Mouse (Mus musculus) heart, postnatal 36 days (tissue): ENCODE measurements around the gene Gm11034. TPM values are rescaled to one million over a fixed set of nuclear protein-coding genes. Genes with fewer than 3 reads are reported as not detected.

Source experiments
- DNase-seq, 2 experiments: peaks; one replicate each; pipeline ENCODE4 v3.0.0; 2021 to 2022
- intact Hi-C: fragments of 180-260 bp; cut with DNase I; formaldehyde crosslinking; loops from one replicate; pipeline ENCODE4 v1.15.1; 2025
- total RNA-seq, 2 experiments: library from RNA; stranded (reverse); gene quantifications; 2 replicates each; pipeline ENCODE4 v1.2.3; 2021

The Gm11034 gene
- total RNA-seq, 2 experiments from 2014 or later = not detected

DNA sequence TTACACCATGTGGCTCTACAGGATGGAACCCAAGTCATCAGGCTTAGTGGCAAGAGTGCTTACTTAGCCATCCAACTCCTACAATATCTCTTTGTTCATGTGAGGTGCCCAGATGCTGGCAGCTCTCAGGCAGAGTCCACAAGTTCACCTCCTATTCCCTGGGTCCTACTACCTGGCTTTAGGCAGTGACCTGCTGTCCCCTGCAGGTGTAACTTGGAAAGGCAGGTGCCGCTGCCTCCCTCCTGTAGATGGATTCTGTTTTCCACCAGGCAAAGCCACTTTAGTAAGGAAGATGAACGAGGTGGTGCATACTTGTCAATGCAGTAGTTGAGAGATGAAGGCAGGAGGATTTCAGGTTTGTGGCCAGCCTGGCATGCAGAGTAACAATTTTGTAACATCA, 1.6 kb upstream of the Gm11034 start:
- intact Hi-C loops = no loop called here
- DNase-seq = no peak

DNA sequence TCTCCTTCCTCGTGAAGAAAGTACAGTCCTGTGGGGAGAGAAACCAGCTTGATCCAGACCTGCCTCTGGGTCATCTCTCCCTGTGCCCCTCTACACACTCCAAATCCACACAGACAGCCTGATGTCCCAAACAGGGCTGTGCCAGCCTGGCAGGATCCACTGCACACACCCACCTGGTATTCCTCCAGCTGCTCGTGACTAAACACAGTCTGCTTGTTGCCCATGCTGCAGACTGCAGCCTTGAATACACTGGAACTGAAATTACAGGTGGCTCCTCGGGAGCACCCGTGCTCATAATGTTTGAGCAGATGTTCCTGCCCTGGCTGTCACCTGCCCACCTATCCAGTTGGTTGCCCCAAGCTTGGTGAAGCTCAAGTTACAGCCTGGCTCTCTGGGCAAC, 685 bp downstream of the Gm11034 start, which contains the start of gene Cib3:
Gene Cib3, minus strand, starts transcription at position 87 of the 400 bp plus-strand sequence.
- intact Hi-C loops = no loop called here

DNA sequence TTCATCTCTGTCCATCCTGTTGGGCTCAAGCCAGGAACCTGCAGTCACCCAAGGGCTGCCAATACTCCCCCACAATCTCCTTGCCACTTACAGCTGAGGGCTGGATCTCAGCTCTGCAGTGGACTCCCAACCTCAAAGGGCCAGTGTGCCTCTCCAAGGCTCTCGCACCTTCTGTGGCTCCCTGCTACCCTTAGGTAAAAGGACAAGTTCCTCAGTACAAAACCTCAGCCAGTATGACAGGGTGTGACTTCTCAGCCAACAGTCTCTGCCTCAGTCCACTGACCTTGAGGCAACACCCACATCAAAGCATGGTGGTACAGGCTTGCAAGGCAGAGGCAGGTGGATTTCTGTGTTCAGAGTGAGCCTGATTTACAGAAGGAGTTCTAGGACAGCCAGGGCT, 1.6 kb downstream of the Gm11034 start:
- no peak for DNase-seq
- intact Hi-C loops = no loop called here

More for the DNA sequence above, 685 bp downstream of the Gm11034 start, which contains the start of gene Cib3:
- DNase-seq = no peak

DNA sequence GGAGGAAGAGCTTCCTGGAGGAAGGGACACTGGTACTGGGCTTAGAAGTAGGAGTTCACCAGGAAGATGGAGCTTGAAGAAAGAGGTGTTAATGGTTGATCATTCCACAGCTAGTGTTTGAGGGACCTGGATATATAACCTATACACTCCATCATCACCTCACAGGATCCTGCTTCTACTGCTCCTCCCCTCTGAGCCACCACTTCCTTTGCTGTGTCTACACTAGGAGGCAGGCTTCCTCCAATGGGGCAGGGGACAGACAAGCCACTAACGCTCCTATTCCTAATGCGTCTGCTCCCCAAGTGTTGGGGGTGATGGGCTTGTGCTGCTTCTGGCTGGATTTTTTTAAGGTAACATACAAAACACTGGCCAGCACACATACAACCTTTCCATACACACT, 2.7 kb downstream of the Gm11034 start:
- intact Hi-C loops = no loop called here
- no peak for DNase-seq

DNA sequence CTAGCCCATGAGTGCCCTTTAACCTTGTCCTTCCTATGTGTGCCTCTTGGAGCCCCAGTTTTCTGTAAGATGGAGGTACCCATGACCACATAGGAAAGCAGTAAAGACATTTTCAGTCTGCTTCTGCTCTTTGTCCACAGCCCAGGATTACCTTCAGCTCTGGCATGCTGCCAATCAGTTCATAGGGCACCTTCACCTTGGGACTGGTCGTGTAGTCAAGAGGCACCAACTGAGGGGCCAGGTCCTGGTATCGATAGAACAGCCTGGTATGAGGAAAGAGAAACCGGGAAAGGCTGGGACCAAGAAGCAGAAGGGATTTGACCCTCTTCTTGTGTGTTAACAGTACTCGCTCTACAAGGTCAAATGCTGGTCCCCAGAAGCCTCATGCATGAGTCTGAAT, 3.2 kb downstream of the Gm11034 start:
- intact Hi-C loops = no loop called here
- DNase-seq = no peak

DNA sequence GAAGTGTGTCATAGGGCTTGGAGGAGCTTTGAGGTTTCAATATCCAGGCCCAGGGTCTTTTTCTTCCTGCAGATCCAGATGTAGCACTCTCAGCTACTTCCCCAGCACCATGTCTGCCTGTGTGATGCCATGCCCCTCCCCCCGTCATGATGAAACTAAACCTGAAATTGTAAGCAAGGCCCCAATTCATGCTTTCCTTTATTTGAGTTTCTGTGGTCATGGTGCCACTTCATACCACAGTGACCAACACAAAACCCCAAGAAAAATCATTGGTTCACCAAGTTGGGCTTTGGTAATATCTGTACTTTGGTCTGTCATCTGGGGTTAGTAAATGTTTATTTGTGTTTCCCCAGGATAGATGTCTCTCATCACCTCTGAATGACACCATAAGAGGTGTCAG, 4.9 kb downstream of the Gm11034 start:
- intact Hi-C loops = no loop called here
- DNase-seq = no peak

DNA sequence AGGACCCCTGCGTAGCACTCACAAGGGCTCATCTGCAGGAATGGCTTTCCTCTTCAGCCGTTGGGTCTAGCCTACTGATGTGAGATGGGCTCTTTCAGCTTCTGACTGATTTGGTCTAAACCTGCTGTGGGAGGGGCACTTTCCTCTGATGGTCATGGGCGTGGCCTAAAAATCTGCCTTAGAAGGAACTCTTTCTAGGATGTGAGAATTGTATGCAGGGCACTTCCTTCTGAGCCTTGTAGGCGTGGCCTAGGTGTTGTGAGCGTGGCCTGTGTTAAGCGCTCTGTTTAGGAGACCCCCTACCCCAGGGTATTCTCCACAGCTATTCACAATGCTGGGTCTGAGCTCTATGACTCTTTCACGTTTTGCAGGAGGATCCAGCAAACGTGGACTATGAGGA, 15.4 kb downstream of the Gm11034 start:
- DNase-seq = no peak
- intact Hi-C loops = no loop called here

DNA sequence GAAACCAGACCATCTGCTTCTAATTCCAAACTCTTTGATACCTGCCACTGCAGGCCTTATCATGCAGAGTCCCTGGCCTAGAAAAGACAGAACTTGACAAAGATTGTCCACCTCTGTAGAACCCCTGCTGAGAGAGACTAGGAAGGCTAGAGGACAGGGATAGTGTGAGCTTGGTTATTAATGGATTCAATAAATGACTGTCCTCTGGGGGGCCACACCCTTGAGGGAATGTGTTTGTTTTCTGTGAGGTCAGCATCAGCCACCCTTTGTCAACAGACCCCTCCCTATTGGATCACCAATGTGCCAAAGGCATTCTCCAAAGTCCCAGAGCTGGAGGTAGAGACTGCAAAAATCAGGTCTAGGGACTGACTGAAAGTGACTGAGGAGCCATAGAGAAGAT, 21.4 kb downstream of the Gm11034 start:
- no peak for DNase-seq
- intact Hi-C loops = no loop called here

DNA sequence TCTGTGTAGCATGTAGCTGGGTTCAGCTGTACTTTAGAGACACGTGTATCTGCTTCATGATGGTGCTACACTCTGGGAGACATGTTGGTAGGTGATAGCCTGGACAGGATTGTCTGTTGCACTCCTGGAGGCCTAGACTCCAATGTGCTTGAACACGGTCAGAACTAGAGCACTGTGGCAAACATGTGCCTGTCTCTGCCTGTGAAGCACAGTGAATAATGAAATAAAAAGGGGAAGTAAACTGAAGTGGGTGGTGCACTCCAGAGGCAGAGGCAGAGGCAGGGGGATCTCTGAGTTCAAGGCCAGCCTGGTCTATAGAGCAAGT, 23.3 kb downstream of the Gm11034 start:
- no peak for DNase-seq
- intact Hi-C loops = no loop called here

DNA sequence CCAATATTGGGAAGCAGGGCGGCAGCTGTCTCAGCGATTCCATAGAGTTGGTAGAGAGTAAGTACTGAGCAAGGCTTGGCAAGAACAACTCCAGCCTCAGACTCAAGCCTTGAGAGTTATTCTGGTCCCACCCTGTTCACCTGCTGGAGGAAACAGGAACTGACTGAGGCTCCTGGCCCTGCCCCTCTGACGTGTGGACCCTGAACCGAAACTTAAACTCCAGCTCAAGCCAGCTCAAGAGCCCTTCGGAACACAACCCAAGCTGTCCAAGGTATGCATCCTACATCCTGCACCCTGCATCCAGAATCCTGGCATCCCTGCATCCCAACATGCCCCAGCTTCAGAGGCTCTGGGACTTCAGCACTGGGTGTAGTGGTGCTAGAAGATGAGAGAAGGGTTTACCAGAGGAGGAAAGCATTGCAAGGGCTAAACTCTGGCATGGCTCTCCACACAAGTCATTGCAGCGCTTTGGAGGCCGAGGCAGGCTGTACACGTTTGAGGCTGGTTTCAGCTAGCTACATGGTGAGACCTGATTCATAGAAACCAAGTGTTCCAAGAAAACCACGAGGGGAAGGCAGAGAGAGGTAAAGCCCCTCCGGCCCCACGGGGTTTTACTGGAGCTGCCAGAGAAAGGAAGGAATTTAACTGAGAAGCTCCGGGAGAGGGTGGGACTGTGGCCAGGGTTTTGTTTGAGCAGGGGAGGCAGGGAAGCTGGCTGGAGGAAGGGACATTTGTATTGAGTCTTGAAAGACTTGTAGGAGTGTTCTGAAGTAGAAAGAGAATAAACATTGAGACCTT, 23.8 kb downstream of the Gm11034 start, which contains the start of gene Hsh2d:
Gene Hsh2d, plus strand, starts transcription at position 222 of the 798 bp plus-strand sequence.
- DNase-seq = no peak
- intact Hi-C loops = no loop called here

DNA sequence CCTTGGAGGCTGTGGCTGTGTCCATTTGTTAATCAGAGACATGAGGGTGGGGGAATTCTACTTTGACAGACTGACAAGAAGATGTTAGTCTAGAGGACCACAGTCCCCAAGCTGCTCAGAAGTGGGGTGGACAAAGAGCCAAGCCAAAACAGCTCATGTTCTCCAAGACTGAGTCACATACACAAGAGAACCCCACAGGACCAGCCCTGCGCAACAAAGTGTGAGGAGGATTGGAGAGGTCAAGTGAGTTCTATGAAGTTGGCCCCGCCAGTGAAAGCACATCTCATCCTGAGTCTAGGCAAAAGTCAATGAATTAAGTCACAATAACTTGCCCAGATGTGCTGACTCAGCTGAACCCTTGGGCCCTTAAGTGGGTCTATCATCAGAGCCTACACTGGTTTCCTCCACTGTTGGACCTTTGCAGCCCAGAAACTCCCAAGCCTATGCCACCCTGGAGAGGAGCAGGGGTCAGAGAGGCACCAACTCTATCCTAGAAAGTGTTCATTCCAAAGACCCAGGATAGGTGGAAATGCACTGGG, 25.6 kb downstream of the Gm11034 start:
- DNase-seq = no peak
- intact Hi-C loops = no loop called here

DNA sequence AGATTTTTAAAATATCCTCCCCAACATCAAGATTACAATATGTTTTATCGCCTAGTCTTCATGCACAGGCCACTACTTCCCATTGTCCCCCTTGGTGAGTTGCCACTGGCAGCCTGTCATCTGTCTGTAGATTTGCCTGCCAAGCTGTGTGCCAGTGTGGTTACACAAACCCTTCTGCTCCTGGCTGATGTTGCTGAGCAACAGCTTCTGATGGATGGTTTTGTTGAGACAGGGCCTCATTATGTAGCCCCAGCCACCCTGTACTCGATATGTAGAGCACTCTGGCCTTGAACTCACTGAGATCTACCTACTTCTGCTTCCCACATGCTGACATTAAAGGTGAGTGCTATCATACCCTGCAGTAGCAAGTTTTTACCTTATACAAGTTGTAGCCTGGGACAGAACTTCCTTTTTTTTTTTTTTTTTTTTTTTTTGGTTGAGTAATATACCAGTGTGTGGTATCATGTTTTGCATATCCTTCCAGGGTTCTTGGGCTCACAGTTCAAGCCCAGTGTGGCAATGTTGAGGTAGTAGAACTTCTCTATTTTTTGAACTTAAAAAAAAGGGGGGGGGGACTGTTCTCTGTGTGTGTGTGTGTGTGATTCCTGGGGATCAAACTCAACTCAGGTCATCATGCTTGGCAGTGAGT, 29.8 kb downstream of the Gm11034 start:
- intact Hi-C loops = no loop called here
- no peak for DNase-seq

DNA sequence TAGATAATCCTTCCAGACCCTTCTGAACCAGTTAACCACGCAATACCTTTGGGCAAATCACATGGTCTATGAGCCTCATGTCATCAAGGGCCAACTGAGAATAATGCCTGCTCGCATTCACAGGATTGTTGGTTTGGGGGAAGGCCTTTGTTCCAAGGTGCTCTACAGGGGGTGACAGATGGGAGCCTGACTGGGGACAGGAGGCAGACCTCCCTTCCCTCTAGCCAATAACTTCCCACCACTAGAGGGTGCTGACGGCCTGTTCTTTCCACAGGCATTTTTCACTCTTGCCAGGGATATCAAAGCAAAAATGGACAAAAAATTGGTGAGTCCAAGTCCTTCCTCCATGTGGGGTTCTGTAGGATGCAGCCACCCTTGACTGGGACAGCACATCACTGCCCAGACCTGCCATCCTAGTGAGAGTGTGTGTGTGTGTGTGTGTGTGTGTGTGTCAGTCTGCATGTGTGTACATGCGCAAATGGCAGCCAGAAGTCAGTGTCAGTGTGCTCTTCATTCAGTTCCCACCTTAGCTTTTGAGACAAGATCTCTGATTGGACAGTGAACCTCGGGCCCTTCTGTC, 36.0 kb downstream of the Gm11034 start:
- peak; percentile 78 to 80 for DNase-seq
- intact Hi-C loops = loop anchor here (1.0 to 5.0 kb wide), 4 partner anchors 42 to 188 kb away; partner anchors contain the start of genes Ap1m1 and Fam32a

DNA sequence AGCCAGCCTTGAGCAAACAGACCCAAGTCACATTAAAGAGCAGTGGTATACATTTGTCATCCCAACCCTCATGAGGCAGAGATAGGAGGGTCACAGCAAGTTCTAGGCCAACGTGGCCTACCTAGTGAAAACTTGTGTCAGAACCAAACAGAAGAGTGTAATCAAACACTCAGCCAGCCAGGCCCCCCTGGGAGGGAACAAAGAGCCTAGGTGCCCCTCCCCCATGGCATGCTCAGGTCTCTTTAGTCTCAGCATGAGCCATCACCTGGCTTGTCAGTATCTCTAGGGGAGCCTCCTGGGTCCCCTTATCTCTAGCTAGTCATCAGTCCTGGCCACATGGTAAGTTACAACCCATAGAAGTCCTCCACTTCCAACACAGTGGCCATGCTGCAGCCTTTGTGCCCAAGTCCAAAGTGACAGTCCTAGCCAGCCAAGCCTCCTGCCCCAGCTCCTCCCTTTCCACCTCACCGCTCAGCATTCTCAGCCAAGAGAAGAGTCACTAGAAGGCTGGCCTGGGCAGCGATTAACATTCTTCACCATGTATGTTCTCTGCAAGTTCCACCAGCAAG, 43.7 kb downstream of the Gm11034 start:
- intact Hi-C loops = no loop called here
- no peak for DNase-seq

DNA sequence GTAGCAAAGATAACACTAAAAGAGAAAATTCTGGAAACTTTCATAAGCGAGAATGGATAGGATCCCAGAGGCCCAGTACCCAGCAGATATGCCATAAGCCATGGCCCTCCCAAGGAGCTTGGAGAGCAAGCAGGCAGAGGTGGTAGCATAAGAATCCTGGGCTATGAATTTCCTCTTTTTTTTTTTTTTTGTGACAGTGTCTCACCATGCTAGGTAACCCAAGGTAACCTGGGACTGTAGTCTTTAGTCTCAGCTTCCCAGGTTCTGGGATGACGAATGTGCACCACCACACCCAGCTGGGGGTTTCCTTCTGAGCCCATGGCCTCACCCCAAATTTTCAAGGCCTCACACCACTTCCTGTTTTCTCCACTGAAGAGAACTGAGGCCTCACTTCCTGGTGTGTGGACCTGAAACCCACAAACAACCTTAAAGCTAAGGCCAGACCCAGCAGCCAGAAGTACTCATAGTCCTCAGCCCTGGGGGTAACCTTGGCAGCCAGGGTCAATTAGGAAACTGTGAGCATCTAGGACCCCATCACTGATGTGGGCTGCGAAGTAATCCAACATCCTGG, 44.3 kb downstream of the Gm11034 start:
- intact Hi-C loops = no loop called here
- DNase-seq = no peak

Other genes starting within 250 kb of the Gm11034 start
- gene Cyp4f18, start 204.0 kb downstream of the Gm11034 start, total RNA-seq = 1 to 10 TPM in 1 of 2 experiments, under 1 TPM in 1; 0.67 to 1.6 TPM
- gene Olfr372, start 172.4 kb downstream of the Gm11034 start, total RNA-seq = not detected
- gene Olfr373, start 130.5 kb downstream of the Gm11034 start, total RNA-seq = not detected
- gene Olfr374, start 106.6 kb downstream of the Gm11034 start, total RNA-seq = not detected
- 10 to 100 TPM; 86.3 to 97.2 TPM for gene Tpm4, start 78.7 kb downstream of the Gm11034 start, total RNA-seq
- gene Rab8a, start 52.4 kb downstream of the Gm11034 start, total RNA-seq = 10 to 100 TPM; 18.6 to 26.0 TPM
- not detected for gene Hsh2d, start 24.0 kb downstream of the Gm11034 start, total RNA-seq
- gene Cib3, start 799 bp downstream of the Gm11034 start, total RNA-seq = under 1 TPM in 1 of 2 experiments, not detected in 1; 0.57 TPM
- gene Fam32a, start 6.1 kb upstream of the Gm11034 start, total RNA-seq = 10 to 100 TPM; 21.2 to 25.0 TPM
- 10 to 100 TPM; 49.4 to 49.6 TPM for gene Ap1m1, start 26.4 kb upstream of the Gm11034 start, total RNA-seq
- gene Gm10282, start 91.6 kb upstream of the Gm11034 start, total RNA-seq = 10 to 100 TPM in 1 of 2 experiments, 1 to 10 TPM in 1; 6.9 to 10.2 TPM
- gene Klf2, start 105.4 kb upstream of the Gm11034 start, total RNA-seq = 10 to 100 TPM; 42.2 to 97.6 TPM
- 10 to 100 TPM; 41.5 to 43.0 TPM for gene Eps15l1, start 207.8 kb upstream of the Gm11034 start, total RNA-seq
- 10 to 100 TPM; 17.1 to 22.0 TPM for gene Calr3, start 230.2 kb upstream of the Gm11034 start, total RNA-seq
- gene 1700030K09Rik, start 230.2 kb upstream of the Gm11034 start, total RNA-seq = 1 to 10 TPM; 4.6 to 5.8 TPM